Mouse (Mus musculus) megakaryocyte-erythroid progenitor cell, adult 5-6 weeks (primary cell): ENCODE measurements around the gene Nfrkb. TPM values are rescaled to one million over a fixed set of nuclear protein-coding genes. Genes with fewer than 3 reads are reported as not detected.

Experiments used
- total RNA-seq, 2 experiments: library from RNA; stranded (forward) in 1 of 2; stranded (reverse) in 1 of 2; fragments of 200-1000, 215-1000 nt in 1 of 2; fragments of >200 nt in 1 of 2; fragmentation: Nextera tagmentation in 1 of 2; gene quantifications; 2 replicates each; pipeline ENCODE4 v1.2.3; 2014 to 2017

Gene Nfrkb
- total RNA-seq, 2 experiments from 2014 or later, result 24.5 to 33.4 TPM

Other genes starting within 250 kb of the Nfrkb start
- 250 and 255 TPM in 2 replicates for gene Aplp2, start 174.4 kb upstream of the Nfrkb start, total RNA-seq (2014; fragmentation: Nextera tagmentation)
- 258 and 279 TPM in 2 replicates for gene Aplp2, start 174.4 kb upstream of the Nfrkb start, total RNA-seq (2017)
- 14.0 and 20.2 TPM in 2 replicates for gene Prdm10, start 105.7 kb upstream of the Nfrkb start, total RNA-seq (2014; fragmentation: Nextera tagmentation)
- gene Prdm10, start 105.7 kb upstream of the Nfrkb start, total RNA-seq (2017), result 8.8 and 10.1 TPM in 2 replicates
- not detected in 2 replicates for gene Tmem45b, start 78.3 kb downstream of the Nfrkb start, total RNA-seq (2014; fragmentation: Nextera tagmentation)
- gene Tmem45b, start 78.3 kb downstream of the Nfrkb start, total RNA-seq (2017), result not detected in 2 replicates